Mouse (Mus musculus): ENCODE results near the gene Il1rn.

DNA sequence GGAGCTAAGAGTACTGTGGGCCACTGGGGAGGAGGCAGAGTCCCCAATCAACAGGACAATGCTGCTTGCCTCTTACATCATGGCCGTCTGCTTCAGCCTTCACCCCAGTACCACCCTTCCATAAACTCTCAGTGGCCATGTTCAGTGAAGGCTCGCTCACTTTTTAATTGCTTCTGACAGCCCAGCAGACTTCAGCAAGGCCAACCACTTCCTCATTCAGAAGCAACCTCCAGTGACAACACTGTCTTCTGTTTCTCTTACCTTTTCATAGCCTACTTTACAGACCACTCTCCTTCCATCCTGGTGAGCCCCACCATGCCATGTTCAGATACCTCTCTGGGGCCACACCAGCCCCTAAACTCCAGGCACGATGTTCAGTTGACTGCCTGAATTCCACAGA, 47.0 kb downstream of the Il1rn start:
- TF ChIP-seq CTCF (IDR thresholded peaks at IDR 0.05; ENCODE audit: borderline replicate concordance, insufficient read depth, low read depth, low read length) (no peak), POLR2A (IDR thresholded peaks at IDR 0.05; ENCODE audit: borderline replicate concordance, insufficient read depth, low read length) (no peak)
